Mouse (Mus musculus): ENCODE measurements around the gene Pitx1. TPM values are rescaled to one million over a fixed set of nuclear protein-coding genes. Genes with fewer than 3 reads are reported as not detected.

Pitx1 gene
- 0.50 and 5.4 TPM in 2 replicates for polyA plus RNA-seq (2012; rRNA removed)

DNA sequence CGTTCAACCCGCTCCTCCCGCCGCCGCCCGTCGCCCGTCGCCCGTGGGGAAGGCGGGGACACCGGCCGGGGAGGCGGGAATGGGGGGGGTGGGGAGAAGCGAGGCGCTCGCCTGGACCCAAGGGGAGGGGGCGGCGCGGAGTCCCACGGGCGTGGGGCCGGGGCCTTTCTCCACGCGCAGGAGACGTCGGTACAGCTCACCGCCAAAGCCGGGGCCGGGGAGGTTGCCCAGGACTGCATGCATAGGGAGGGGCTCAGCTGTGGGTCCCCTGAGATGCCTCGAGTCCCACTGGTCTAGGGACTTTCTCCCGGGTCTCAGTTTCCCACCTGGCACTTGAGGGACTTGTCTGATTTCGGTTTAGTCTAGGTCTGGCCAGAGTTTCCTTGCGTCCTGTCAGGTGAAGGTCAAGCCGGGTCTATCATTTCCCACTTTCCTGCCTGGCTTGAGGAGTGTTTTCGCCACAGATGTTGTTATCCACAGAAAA lies at the start of gene Pitx1:
Pitx1 (minus strand) TSS at position 51 of the 484 bp plus-strand sequence.

DNA sequence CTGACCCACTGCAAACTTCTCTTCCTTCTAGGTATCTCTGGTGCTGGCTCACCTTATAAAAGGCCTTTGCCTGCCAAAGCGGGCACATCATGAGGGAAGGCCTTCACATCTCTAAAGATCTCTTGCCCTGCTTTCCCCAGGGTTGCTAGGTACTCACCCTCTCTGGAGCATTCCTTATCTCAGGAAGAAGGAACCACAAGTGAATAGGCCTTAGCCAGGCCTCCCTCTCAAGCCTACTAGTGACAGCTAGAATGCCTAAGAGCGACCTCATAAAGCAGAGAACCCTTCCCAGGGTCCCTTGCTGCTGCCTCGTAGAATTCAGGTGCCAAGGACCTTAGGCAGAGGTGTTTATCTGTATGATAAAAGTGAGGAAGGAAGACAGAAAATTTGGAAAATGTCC lies 51.7 kb downstream of the Pitx1 start, which contains the start of gene Catsper3:
Catsper3 (plus strand) TSS at position 301 of the 400 bp plus-strand sequence.

Other genes starting within 250 kb of the Pitx1 start
- gene B4galt7, start 236.3 kb downstream of the Pitx1 start, polyA plus RNA-seq (2012; rRNA removed) = 41.2 and 43.8 TPM in 2 replicates
- gene Caml, start 213.2 kb downstream of the Pitx1 start, polyA plus RNA-seq (2012; rRNA removed) = 87.8 and 97.2 TPM in 2 replicates
- gene Ddx46, start 201.2 kb downstream of the Pitx1 start, polyA plus RNA-seq (2012; rRNA removed) = 56.7 and 59.6 TPM in 2 replicates
- gene B230219D22Rik, start 143.1 kb downstream of the Pitx1 start, polyA plus RNA-seq (2012; rRNA removed) = 74.9 and 77.3 TPM in 2 replicates
- 64.1 and 65.0 TPM in 2 replicates for gene Txndc15, start 121.5 kb downstream of the Pitx1 start, polyA plus RNA-seq (2012; rRNA removed)
- 34.7 and 36.3 TPM in 2 replicates for gene Pcbd2, start 108.8 kb downstream of the Pitx1 start, polyA plus RNA-seq (2012; rRNA removed)
- 0.07 and 0.09 TPM in 2 replicates for gene Catsper3, start 51.6 kb downstream of the Pitx1 start, polyA plus RNA-seq (2012; rRNA removed)